1 mouse cellular context compared by ENCODE assay signal in genomic region chr9:57523754-57524153, GRCm38 (mm10).
TF ChIP-seq lines count a peak whose summit lies in the region.

No protein-coding gene starts in this region.

TF ChIP-seq in myocyte, 11 proteins besides CTCF, POLR2A, EP300 and RAD21 (continued from another document):
- TF ChIP-seq REST (IDR thresholded peaks at IDR 0.05; ENCODE audit: insufficient read depth, insufficient read length) (no peak), MYOD1 (IDR thresholded peaks at IDR 0.05; ENCODE audit: control insufficient read depth in 1 of 3, insufficient read length in 2 of 3, low read depth in 2 of 3) (no peak), E2F4 (IDR thresholded peaks at IDR 0.05; ENCODE audit: insufficient read depth) (no peak), MAX (IDR thresholded peaks at IDR 0.05; ENCODE audit: low read depth) (no peak), CEBPB (IDR thresholded peaks at IDR 0.05; ENCODE audit: insufficient read depth, poor library complexity, severe bottlenecking) (no peak), MYOG (IDR thresholded peaks at IDR 0.05; ENCODE audit: control insufficient read depth in 1 of 3, insufficient read depth in 1 of 3, insufficient read length in 2 of 3, low read depth in 2 of 3) (no peak)
